Mouse (Mus musculus): ENCODE data around the gene Espl1. TPM values are rescaled to one million over a fixed set of nuclear protein-coding genes. Genes with fewer than 3 reads are reported as not detected.

The Espl1 gene
- total RNA-seq, 2 experiments from 2014 or later = 3.2 to 3.6 TPM

- no peak for DNase-seq
Measured at GRCm38 (mm10) chr15:102273982-102274716, 21.9 kb upstream of the Espl1 start.

GRCm38 (mm10) chr15:102278726-102279091 is 17.4 kb upstream of the Espl1 start:
- DNase-seq = no peak

GRCm38 (mm10) chr15:102279092-102279782 is 16.8 kb upstream of the Espl1 start, which contains the start of gene Mfsd5:
Mfsd5 (plus strand) TSS chr15:102279454.
- DNase-seq = peak; percentile 89 to 94

GRCm38 (mm10) chr15:102279783-102280520 is 16.1 kb upstream of the Espl1 start:
- no peak for DNase-seq

GRCm38 (mm10) chr15:102280623-102281022 is 15.4 kb upstream of the Espl1 start:
- no peak for DNase-seq

- DNase-seq = no peak
Measured at GRCm38 (mm10) chr15:102282463-102283292, 13.4 kb upstream of the Espl1 start.

GRCm38 (mm10) chr15:102283648-102284047 is 12.4 kb upstream of the Espl1 start:
- DNase-seq = no peak

GRCm38 (mm10) chr15:102287395-102287794 is 8.7 kb upstream of the Espl1 start:
- peak; percentile 36 to 55 for DNase-seq

- no peak for DNase-seq
Measured at GRCm38 (mm10) chr15:102296368-102297006, 421 bp downstream of the Espl1 start.

- no peak for DNase-seq
Measured at GRCm38 (mm10) chr15:102302542-102302941, 6.5 kb downstream of the Espl1 start.

- no peak for DNase-seq
Measured at GRCm38 (mm10) chr15:102308717-102309116, 12.7 kb downstream of the Espl1 start.

- DNase-seq = peak; percentile 74 to 75
Measured at GRCm38 (mm10) chr15:102310074-102310845, 14.2 kb downstream of the Espl1 start.

GRCm38 (mm10) chr15:102311489-102311888 is 15.4 kb downstream of the Espl1 start:
- no peak for DNase-seq

- DNase-seq = peak; percentile 6 to 33
Measured at GRCm38 (mm10) chr15:102315292-102315691, 19.2 kb downstream of the Espl1 start.

GRCm38 (mm10) chr15:102316263-102316662 is 20.2 kb downstream of the Espl1 start:
- DNase-seq = peak; percentile 65 to 80

- DNase-seq = no peak
Measured at GRCm38 (mm10) chr15:102324654-102325473, 28.8 kb downstream of the Espl1 start.

- DNase-seq = peak; percentile 92 to 94
Measured at GRCm38 (mm10) chr15:102326022-102326576, 30.0 kb downstream of the Espl1 start, which contains the start of gene Pfdn5. Pfdn5 (plus strand) TSS chr15:102326116.

GRCm38 (mm10) chr15:102326892-102327291 is 30.8 kb downstream of the Espl1 start:
- no peak for DNase-seq

GRCm38 (mm10) chr15:102331610-102332015 is 35.5 kb downstream of the Espl1 start, which contains the start of gene Myg1:
Myg1 (plus strand) TSS chr15:102331709.
- peak; percentile 88 to 92 for DNase-seq

Measured in adrenal gland, postnatal 36 days (tissue).